Mouse (Mus musculus): ENCODE data around the gene Napsa.

DNA sequence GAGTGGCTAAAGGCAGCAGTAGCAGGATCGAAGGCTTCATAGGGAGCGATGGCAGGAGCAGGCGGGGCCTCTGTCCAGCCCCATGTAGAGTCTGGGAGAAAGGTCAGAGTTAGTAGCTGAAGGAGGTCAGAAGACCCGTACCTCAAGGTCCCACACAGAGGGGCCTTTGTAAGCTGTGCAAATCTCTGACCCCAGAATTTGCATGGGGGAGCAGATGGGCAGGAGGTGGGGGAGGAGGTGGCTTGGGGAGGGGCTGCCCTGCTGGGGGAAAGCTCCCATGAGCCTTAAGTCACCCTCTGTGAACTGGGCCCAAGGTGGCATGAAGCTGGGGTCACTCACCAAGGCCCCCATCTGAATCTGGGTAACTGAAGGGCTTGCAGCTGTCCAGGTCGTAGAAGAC lies 42.7 kb upstream of the Napsa start:
- TF ChIP-seq POLR2A (IDR thresholded peaks at IDR 0.05; ENCODE audit: borderline replicate concordance, insufficient read depth, low read length) (no peak), CTCF (IDR thresholded peaks at IDR 0.05; ENCODE audit: borderline replicate concordance, insufficient read depth, low read depth, low read length) (no peak)

Data from cerebellum, adult 2 months (tissue).